Comparison of ENCODE assay signal across 15 mouse cellular contexts in genomic region chr2:44969226-44969625, GRCm38 (mm10). TPM values are rescaled to one million over a fixed set of nuclear protein-coding genes. Genes with fewer than 3 reads are reported as not detected.
DNase-seq lines count a peak whose midpoint lies in the region; ATAC-seq lines count a peak whose summit lies in the region.
"Had no signal": no experiment of that assay in that cellular context is flagged by ENCODE, and none has a peak within 500 bp of the region (broad histone marks: within the 10 kb centered on the region; RNA-seq: fewer than 3 reads in every experiment).

No protein-coding gene starts in this region.

- peaks cover 3% of the 10 kb centered on the region; the same call in 1 of the 2 replicates for H3K9me3 ChIP-seq in midbrain, embryonic 11.5 days (ENCODE audit: control insufficient read depth, low read length)
- H3K9me3 ChIP-seq in midbrain, embryonic 16.5 days (replicated peaks; ENCODE audit: control insufficient read depth, low read length, poor library complexity, severe bottlenecking), result no peaks in the 10 kb centered on the region
- H3K9me3 ChIP-seq in neural tube, embryonic 15.5 days (replicated peaks), result no peaks in the 10 kb centered on the region
- H3K9me3 ChIP-seq: lung, embryonic 15.5 days; midbrain, embryonic 13.5 days had no signal

- H3K4me3 ChIP-seq in midbrain, embryonic 11.5 days (ENCODE audit: low read depth, low read length), result no peak overlapping the region
- H3K4me3 ChIP-seq in midbrain, embryonic 16.5 days (ENCODE audit: low read depth, low read length), result no peak overlapping the region
- no peak overlapping the region for H3K4me3 ChIP-seq in neural tube, embryonic 15.5 days (replicated peaks)
- H3K4me3 ChIP-seq: heart, adult 2 months; lung, embryonic 15.5 days; midbrain, embryonic 13.5 days had no signal

- no peak for ATAC-seq in midbrain, embryonic 11.5 days (ENCODE audit: low FRiP score)
- no peak for ATAC-seq in midbrain, embryonic 16.5 days
- ATAC-seq in erythroid progenitor cell, adult 5-6 weeks (replicated peaks; ENCODE audit: low FRiP score, poor library complexity, severe bottlenecking), result peak; percentile 87
- ATAC-seq in neural tube, embryonic 15.5 days (ENCODE audit: low FRiP score), result no peak
- ATAC-seq: intestine, embryonic 16.5 days; midbrain, embryonic 13.5 days had no signal

- 85% methylated on average over 2 of the region's 2 CpGs for WGBS in midbrain, embryonic 11.5 days
- WGBS in midbrain, embryonic 16.5 days, result 87% methylated on average over 2 of the region's 2 CpGs
- WGBS in neural tube, embryonic 15.5 days, result 95% methylated on average over 2 of the region's 2 CpGs

- DNase-seq in midbrain, embryonic 11.5 days (ENCODE audit: low spot score, missing footprints), result peak; percentile 65
- peak; percentile 91 for DNase-seq in adrenal gland, adult 2 months
- peak; percentile 30 for DNase-seq in mesoderm, embryonic 11.5 days (ENCODE audit: low read depth, low spot score)
- DNase-seq in urinary bladder, postnatal 25 days (ENCODE audit: low spot score), result no peak
- DNase-seq in cerebellum, adult 8-10 months, result no peak
- DNase-seq: heart, adult 2 months; heart, postnatal 4 days; kidney, postnatal 4 days; spleen, adult 18-20 months had no signal

- H3K4me2 ChIP-seq in midbrain, embryonic 11.5 days, result no peak overlapping the region
- H3K4me2 ChIP-seq in midbrain, embryonic 16.5 days (ENCODE audit: low read length), result no peak overlapping the region
- H3K4me2 ChIP-seq in neural tube, embryonic 15.5 days, result no peak overlapping the region
- H3K4me2 ChIP-seq: lung, embryonic 15.5 days; midbrain, embryonic 13.5 days had no signal

- no peak overlapping the region for H3K9ac ChIP-seq in midbrain, embryonic 11.5 days (ENCODE audit: low read length)
- H3K9ac ChIP-seq in midbrain, embryonic 16.5 days (ENCODE audit: low read depth, low read length), result no peak overlapping the region
- H3K9ac ChIP-seq in neural tube, embryonic 15.5 days (replicated peaks), result no peak overlapping the region
- H3K9ac ChIP-seq: lung, embryonic 15.5 days; midbrain, embryonic 13.5 days had no signal

- H3K36me3 ChIP-seq in midbrain, embryonic 11.5 days (ENCODE audit: control insufficient read depth, insufficient read depth, low read length), result no peaks in the 10 kb centered on the region
- no peaks in the 10 kb centered on the region for H3K36me3 ChIP-seq in midbrain, embryonic 16.5 days (ENCODE audit: control insufficient read depth, insufficient read depth, low read length)
- H3K36me3 ChIP-seq in neural tube, embryonic 15.5 days, result no peaks in the 10 kb centered on the region
- H3K36me3 ChIP-seq: lung, embryonic 15.5 days; midbrain, embryonic 13.5 days had no signal

- no peak overlapping the region for H3K27ac ChIP-seq in midbrain, embryonic 11.5 days (ENCODE audit: low read depth, low read length)
- H3K27ac ChIP-seq in midbrain, embryonic 16.5 days (ENCODE audit: low read length), result no peak overlapping the region
- no peak overlapping the region for H3K27ac ChIP-seq in neural tube, embryonic 15.5 days (replicated peaks)
- H3K27ac ChIP-seq: heart, adult 2 months; lung, embryonic 15.5 days; midbrain, embryonic 13.5 days had no signal

- no peaks in the 10 kb centered on the region for H3K4me1 ChIP-seq in midbrain, embryonic 11.5 days (ENCODE audit: control insufficient read depth, insufficient read depth, low read length)
- no peaks in the 10 kb centered on the region for H3K4me1 ChIP-seq in midbrain, embryonic 16.5 days (ENCODE audit: control insufficient read depth, insufficient read depth, low read length)
- H3K4me1 ChIP-seq in neural tube, embryonic 15.5 days, result no peaks in the 10 kb centered on the region
- H3K4me1 ChIP-seq: lung, embryonic 15.5 days; midbrain, embryonic 13.5 days had no signal

- H3K27me3 ChIP-seq in midbrain, embryonic 11.5 days (ENCODE audit: control insufficient read depth, insufficient read depth, low read length), result no peaks in the 10 kb centered on the region
- no peaks in the 10 kb centered on the region for H3K27me3 ChIP-seq in midbrain, embryonic 16.5 days (ENCODE audit: control insufficient read depth, insufficient read depth, low read depth, low read length)
- H3K27me3 ChIP-seq in neural tube, embryonic 15.5 days (replicated peaks), result no peaks in the 10 kb centered on the region
- H3K27me3 ChIP-seq: lung, embryonic 15.5 days; midbrain, embryonic 13.5 days had no signal

RNA-seq across cellular contexts. Expression of gene Gtdc1, which starts 41.8 kb away (rescaled TPM):
- polyA plus RNA-seq in midbrain, embryonic 11.5 days (2014; fragmentation: Nextera tagmentation; extraction: Ambion mirVana), result 13.4 and 15.8 TPM in 2 replicates
- 16.6 and 17.4 TPM in 2 replicates for polyA plus RNA-seq in midbrain, embryonic 16.5 days (2015; fragmentation: Nextera tagmentation; extraction: Ambion mirVana)
- total RNA-seq in adrenal gland, adult 2 months (2021), result 10 to 100 TPM; 12.0 to 12.5 TPM
- 0.78 and 1.0 TPM in 2 replicates for polyA plus RNA-seq in adrenal gland, adult 2 months (2012; rRNA removed)
- total RNA-seq in erythroid progenitor cell, adult 5-6 weeks (2015; ENCODE audit: low replicate concordance), result 35.6 and 50.8 TPM in 2 replicates
- total RNA-seq in erythroid progenitor cell, adult 5-6 weeks (2017; ENCODE audit: low replicate concordance), result 30.0 and 38.1 TPM in 2 replicates
- polyA plus RNA-seq in neural tube, embryonic 15.5 days (2015; fragmentation: Nextera tagmentation; extraction: Ambion mirVana), result 19.7 and 24.2 TPM in 2 replicates

Comparison
In these comparisons a context has a peak if more than half of its experiments do, and no peak if none do; other contexts are left out.
1. DNase-seq: peak in midbrain, embryonic 11.5 days (single experiment), adrenal gland, adult 2 months (single experiment) and mesoderm, embryonic 11.5 days (single experiment); none in urinary bladder, postnatal 25 days (single experiment) and cerebellum, adult 8-10 months (single experiment).